Mouse (Mus musculus) kidney, embryonic 15.5 days (tissue): ENCODE measurements around the gene Mark1. TPM values are rescaled to one million over a fixed set of nuclear protein-coding genes. Genes with fewer than 3 reads are reported as not detected.
A peak's percentile ranks its signal among the peaks of the same experiment; 100 is the strongest.

Experiments
- ATAC-seq: fragments of 200-750 bp; cut with Nextera tagmentation; replicated peaks from 2 replicates; pipeline ENCODE4 v1.8.0; 2017; ENCODE audit warnings: moderate TSS enrichment; ENCODE audit not compliant: low FRiP score
- H3K27ac ChIP-seq: fragments of 300-500 bp; sonication (generic); 2 replicates; pipeline ENCODE4 v1.5.1; 2015; ENCODE audit warnings: mild to moderate bottlenecking, inconsistent platforms
- H3K27me3 ChIP-seq: fragments of 300-500 bp; sonication (generic); 2 replicates; pipeline ENCODE4 v1.6.1; 2015; ENCODE audit warnings: inconsistent platforms
- H3K36me3 ChIP-seq: fragments of 300-500 bp; sonication (generic); 2 replicates; pipeline ENCODE4 v1.6.1; 2015; ENCODE audit warnings: inconsistent platforms
- H3K4me1 ChIP-seq: fragments of 300-500 bp; sonication (generic); 2 replicates; pipeline ENCODE4 v1.6.1; 2015; ENCODE audit warnings: inconsistent platforms
- H3K4me2 ChIP-seq: fragments of 300-500 bp; sonication (generic); 2 replicates; pipeline ENCODE4 v1.6.1; 2015; ENCODE audit warnings: moderate library complexity, mild to moderate bottlenecking, inconsistent platforms
- H3K4me3 ChIP-seq: fragments of 300-500 bp; sonication (generic); replicated peaks from 2 replicates; pipeline ENCODE4 v1.5.1; 2015; ENCODE audit warnings: mild to moderate bottlenecking, inconsistent platforms
- H3K9ac ChIP-seq: fragments of 300-500 bp; sonication (generic); 2 replicates; pipeline ENCODE4 v1.6.1; 2015; ENCODE audit warnings: mild to moderate bottlenecking, inconsistent platforms
- H3K9me3 ChIP-seq: fragments of 300-500 bp; sonication (generic); replicated peaks from 2 replicates; pipeline ENCODE4 v1.6.1; 2016; ENCODE audit warnings: inconsistent platforms
- WGBS: fragments of 180-500 bp; shearing (Covaris S2); methylation state at CpG from one replicate; pipeline ENCODE4 v1.1.7; 2015; ENCODE audit warnings: mixed read lengths; 5-methylcytosine and 5-hydroxymethylcytosine counted together
- polyA plus RNA-seq: library from polyadenylated mRNA; unstranded; fragments of >200 nt; fragmentation: Nextera tagmentation; extraction: Ambion mirVana; gene quantifications from 2 replicates; pipeline ENCODE4 v1.2.1, GENCODE M21; 2015

Mark1 gene
- polyA plus RNA-seq, 1 experiment from 2014 or later: 1.7 TPM

- 73% methylated on average over 6 of the region's 6 CpGs for WGBS
- ATAC-seq: no peak
Measured at GRCm38 (mm10) chr1:184911861-184912260, 87.5 kb downstream of the Mark1 start.

GRCm38 (mm10) chr1:184908558-184908957 is 90.8 kb downstream of the Mark1 start:
- H3K4me1 ChIP-seq: 0 out of 2 replicates have a peak, but pooled peaks cover 6% of the 10 kb centered on the region
- no peak overlapping the region for H3K4me2 ChIP-seq
- peaks cover 35% of the 10 kb centered on the region for H3K36me3 ChIP-seq
- 60% methylated on average over 9 of the region's 9 CpGs for WGBS
- no peaks in the 10 kb centered on the region for H3K27me3 ChIP-seq
- no peak overlapping the region for H3K4me3 ChIP-seq
- no peak overlapping the region for H3K27ac ChIP-seq
- H3K9me3 ChIP-seq: no peaks in the 10 kb centered on the region
- no peak overlapping the region for H3K9ac ChIP-seq
- no peak for ATAC-seq

More at GRCm38 (mm10) chr1:184911861-184912260, 87.5 kb downstream of the Mark1 start:
- no peak overlapping the region for H3K27ac ChIP-seq
- H3K36me3 ChIP-seq: peaks cover 24% of the 10 kb centered on the region
- no peak overlapping the region for H3K4me3 ChIP-seq
- H3K9me3 ChIP-seq: no peaks in the 10 kb centered on the region
- H3K27me3 ChIP-seq: no peaks in the 10 kb centered on the region
- H3K9ac ChIP-seq: no peak overlapping the region
- no peaks in the 10 kb centered on the region for H3K4me1 ChIP-seq
- H3K4me2 ChIP-seq: no peak overlapping the region

GRCm38 (mm10) chr1:184905904-184906745 is 93.2 kb downstream of the Mark1 start:
- H3K27me3 ChIP-seq: no peaks in the 10 kb centered on the region
- H3K9ac ChIP-seq: no peak overlapping the region
- ATAC-seq: no peak
- H3K36me3 ChIP-seq: peaks cover 22% of the 10 kb centered on the region
- H3K4me1 ChIP-seq: 0 out of 2 replicates have a peak, but pooled peaks cover 6% of the 10 kb centered on the region
- no peak overlapping the region for H3K4me3 ChIP-seq
- no peak overlapping the region for H3K4me2 ChIP-seq
- H3K9me3 ChIP-seq: no peaks in the 10 kb centered on the region
- H3K27ac ChIP-seq: no peak overlapping the region
- WGBS: 89% methylated on average over 12 of the region's 12 CpGs

- H3K4me3 ChIP-seq: no peak overlapping the region
- H3K9ac ChIP-seq: no peak overlapping the region
- H3K4me2 ChIP-seq: no peak overlapping the region
- ATAC-seq: no peak
- 66% methylated on average over 19 of the region's 19 CpGs for WGBS
- H3K27me3 ChIP-seq: no peaks in the 10 kb centered on the region
- no peak overlapping the region for H3K27ac ChIP-seq
- H3K36me3 ChIP-seq: peaks cover 22% of the 10 kb centered on the region
- no peaks in the 10 kb centered on the region for H3K9me3 ChIP-seq
- 0 out of 2 replicates have a peak, but pooled peaks cover 6% of the 10 kb centered on the region for H3K4me1 ChIP-seq
Measured at GRCm38 (mm10) chr1:184905371-184905770, 94.0 kb downstream of the Mark1 start.

GRCm38 (mm10) chr1:184903697-184904096 is 95.7 kb downstream of the Mark1 start:
- H3K36me3 ChIP-seq: peaks cover 16% of the 10 kb centered on the region; the same call in 1 of the 2 replicates
- no peaks in the 10 kb centered on the region for H3K9me3 ChIP-seq
- no peak overlapping the region for H3K9ac ChIP-seq
- WGBS: 66% methylated on average over 7 of the region's 7 CpGs
- H3K4me2 ChIP-seq: no peak overlapping the region
- no peaks in the 10 kb centered on the region for H3K27me3 ChIP-seq
- H3K27ac ChIP-seq: no peak overlapping the region
- H3K4me1 ChIP-seq: 0 out of 2 replicates have a peak, but pooled peaks cover 6% of the 10 kb centered on the region
- ATAC-seq: no peak
- H3K4me3 ChIP-seq: no peak overlapping the region

GRCm38 (mm10) chr1:184902886-184903285 is 96.5 kb downstream of the Mark1 start:
- H3K4me3 ChIP-seq: no peak overlapping the region
- H3K4me1 ChIP-seq: 0 out of 2 replicates have a peak, but pooled peaks cover 6% of the 10 kb centered on the region
- no peak overlapping the region for H3K4me2 ChIP-seq
- H3K36me3 ChIP-seq: peaks cover 16% of the 10 kb centered on the region; the same call in 1 of the 2 replicates
- H3K27me3 ChIP-seq: no peaks in the 10 kb centered on the region
- ATAC-seq: no peak
- no peak overlapping the region for H3K27ac ChIP-seq
- WGBS: 88% methylated on average over 7 of the region's 7 CpGs
- no peak overlapping the region for H3K9ac ChIP-seq
- no peaks in the 10 kb centered on the region for H3K9me3 ChIP-seq

- Histone ChIP-seq H3K27me3 (no peaks in the 10 kb centered on the region), H3K36me3 (no peaks in the 10 kb centered on the region), H3K4me3 (no peak overlapping the region), H3K9ac (no peak overlapping the region), H3K27ac (no peak overlapping the region), H3K9me3 (no peaks in the 10 kb centered on the region), H3K4me1 (no peaks in the 10 kb centered on the region), H3K4me2 (no peak overlapping the region)
- 54% methylated on average over 16 of the region's 16 CpGs for WGBS
- ATAC-seq: 0 out of 2 replicates have a peak, but pooled peaks have one; percentile 66
Measured at GRCm38 (mm10) chr1:184897350-184897749, 102.0 kb downstream of the Mark1 start.

- Histone ChIP-seq H3K4me3 (no peak overlapping the region), H3K27me3 (no peaks in the 10 kb centered on the region; the same call in 1 of the 2 replicates), H3K36me3 (no peaks in the 10 kb centered on the region), H3K4me1 (no peaks in the 10 kb centered on the region), H3K4me2 (no peak overlapping the region), H3K9me3 (no peaks in the 10 kb centered on the region), H3K27ac (no peak overlapping the region), H3K9ac (no peak overlapping the region)
- no peak for ATAC-seq
- 71% methylated on average over 3 of the region's 3 CpGs for WGBS
Measured at GRCm38 (mm10) chr1:184891998-184892397, 107.4 kb downstream of the Mark1 start.

- Histone ChIP-seq H3K4me2 (no peak overlapping the region), H3K36me3 (no peaks in the 10 kb centered on the region), H3K9me3 (no peaks in the 10 kb centered on the region), H3K27ac (no peak overlapping the region), H3K9ac (no peak overlapping the region), H3K4me3 (no peak overlapping the region), H3K27me3 (peaks cover 6% of the 10 kb centered on the region; the same call in 1 of the 2 replicates), H3K4me1 (no peaks in the 10 kb centered on the region)
- 89% methylated on average over 6 of the region's 6 CpGs for WGBS
- no peak for ATAC-seq
Measured at GRCm38 (mm10) chr1:184889454-184889853, 109.9 kb downstream of the Mark1 start.

GRCm38 (mm10) chr1:184886160-184886559 is 113.2 kb downstream of the Mark1 start:
- Histone ChIP-seq H3K4me2 (no peak overlapping the region), H3K9ac (no peak overlapping the region), H3K36me3 (no peaks in the 10 kb centered on the region), H3K27me3 (peaks cover 39% of the 10 kb centered on the region), H3K4me1 (peaks cover 9% of the 10 kb centered on the region; the same call in 1 of the 2 replicates), H3K27ac (no peak overlapping the region), H3K9me3 (no peaks in the 10 kb centered on the region), H3K4me3 (no peak overlapping the region)
- 66% methylated on average over 1 of the region's 1 CpGs for WGBS
- ATAC-seq: no peak

GRCm38 (mm10) chr1:184882281-184883268 is 116.8 kb downstream of the Mark1 start, which contains the start of gene C130074G19Rik:
C130074G19Rik (minus strand) TSS chr1:184883218.
- H3K4me1 ChIP-seq: peaks cover 18% of the 10 kb centered on the region
- H3K9me3 ChIP-seq: no peaks in the 10 kb centered on the region
- peak; percentile 94 for ATAC-seq
- peak within 1 kb of the TSS; percentile 38 for H3K9ac ChIP-seq
- no peaks in the 10 kb centered on the region for H3K36me3 ChIP-seq
- H3K27me3 ChIP-seq: peaks cover 44% of the 10 kb centered on the region
- H3K4me2 ChIP-seq: peak within 1 kb of the TSS; percentile 72
- no peak within 1 kb of the TSS for H3K27ac ChIP-seq
- 2% methylated on average over 77 of the region's 77 CpGs for WGBS
- peak within 1 kb of the TSS; percentile 50 for H3K4me3 ChIP-seq
